10 mouse cellular contexts compared by ENCODE assay signal in genomic region chr1:134419751-134420458, GRCm38 (mm10). TPM values are rescaled to one million over a fixed set of nuclear protein-coding genes. Genes with fewer than 3 reads are reported as not detected.
DNase-seq lines count a peak whose midpoint lies in the region; ATAC-seq and TF ChIP-seq lines count a peak whose summit lies in the region.
"Had no signal": no experiment of that assay in that cellular context is flagged by ENCODE, and none has a peak within 500 bp of the region (broad histone marks: within the 10 kb centered on the region; RNA-seq: fewer than 3 reads in every experiment).

No protein-coding gene starts in this region.

- peak overlapping the region; percentile 43; the same call in 1 of the 2 replicates for H3K27ac ChIP-seq in hindbrain, embryonic 14.5 days
- no peak overlapping the region for H3K27ac ChIP-seq in hindbrain, embryonic 10.5 days
- H3K27ac ChIP-seq in intestine, postnatal 0 days (ENCODE audit: low read depth, low read length): peak overlapping the region; percentile 65

- H3K36me3 ChIP-seq in hindbrain, embryonic 14.5 days (replicated peaks; ENCODE audit: control insufficient read depth, insufficient read depth): peaks cover 21% of the 10 kb centered on the region
- peaks cover 28% of the 10 kb centered on the region for H3K36me3 ChIP-seq in hindbrain, embryonic 10.5 days
- H3K36me3 ChIP-seq in intestine, postnatal 0 days (ENCODE audit: control insufficient read depth, insufficient read depth): peaks cover 19% of the 10 kb centered on the region

- H3K9me3 ChIP-seq in hindbrain, embryonic 14.5 days (ENCODE audit: control insufficient read depth, low read length): no peaks in the 10 kb centered on the region
- no peaks in the 10 kb centered on the region for H3K9me3 ChIP-seq in hindbrain, embryonic 10.5 days
- H3K9me3 ChIP-seq in intestine, postnatal 0 days (ENCODE audit: control insufficient read depth): no peaks in the 10 kb centered on the region

- H3K27me3 ChIP-seq in hindbrain, embryonic 14.5 days (ENCODE audit: control insufficient read depth, insufficient read depth, low read length): no peaks in the 10 kb centered on the region
- H3K27me3 ChIP-seq in hindbrain, embryonic 10.5 days (ENCODE audit: insufficient read depth, poor library complexity, severe bottlenecking): no peaks in the 10 kb centered on the region
- no peaks in the 10 kb centered on the region for H3K27me3 ChIP-seq in intestine, postnatal 0 days (replicated peaks; ENCODE audit: control insufficient read depth, insufficient read depth, low read length)

- no peak overlapping the region for H3K4me3 ChIP-seq in hindbrain, embryonic 14.5 days (replicated peaks; ENCODE audit: low read length)
- H3K4me3 ChIP-seq in hindbrain, embryonic 10.5 days: no peak overlapping the region
- no peak overlapping the region for H3K4me3 ChIP-seq in intestine, postnatal 0 days (ENCODE audit: low read depth, low read length)

- H3K4me1 ChIP-seq in hindbrain, embryonic 14.5 days (replicated peaks; ENCODE audit: control insufficient read depth, insufficient read depth, low read length): peaks cover 26% of the 10 kb centered on the region
- peaks cover 32% of the 10 kb centered on the region for H3K4me1 ChIP-seq in hindbrain, embryonic 10.5 days (replicated peaks)
- peaks cover 22% of the 10 kb centered on the region for H3K4me1 ChIP-seq in intestine, postnatal 0 days (replicated peaks; ENCODE audit: control insufficient read depth, insufficient read depth, low read length)

- H3K9ac ChIP-seq in hindbrain, embryonic 14.5 days: no peak overlapping the region
- H3K9ac ChIP-seq in intestine, postnatal 0 days (ENCODE audit: low read depth, low read length): no peak overlapping the region

- no peak for ATAC-seq in hindbrain, embryonic 14.5 days (ENCODE audit: low FRiP score)
- no peak for ATAC-seq in intestine, postnatal 0 days
- ATAC-seq in megakaryocyte progenitor cell, adult 5-6 weeks (replicated peaks; ENCODE audit: poor library complexity): peak; percentile 78

- TF ChIP-seq CTCF in intestine, postnatal 0 days (IDR thresholded peaks at IDR 0.05; ENCODE audit: low read depth): no peak

- no peak for DNase-seq in hindbrain, embryonic 14.5 days (ENCODE audit: low spot score)
- no peak for DNase-seq in hindbrain, embryonic 10.5 days (ENCODE audit: low spot score)
- DNase-seq in adrenal gland, postnatal 10 days: peak; percentile 87
- DNase-seq in left cerebral cortex, postnatal 25 days (ENCODE audit: low spot score in 2 of 2): no peak
- no peak for DNase-seq in ovary, postnatal 36 days (ENCODE audit: low spot score)
- DNase-seq in ovary, postnatal 10 days (ENCODE audit: low spot score): no peak
- DNase-seq: thymus, postnatal 36 days had no signal

- no peak overlapping the region for H3K4me2 ChIP-seq in hindbrain, embryonic 14.5 days (replicated peaks)
- peak overlapping the region; percentile 25; the same call in 1 of the 2 replicates for H3K4me2 ChIP-seq in intestine, postnatal 0 days (replicated peaks; ENCODE audit: low read depth)

- WGBS in hindbrain, embryonic 14.5 days: 63% methylated on average over 5 of the region's 5 CpGs
- 79% methylated on average over 5 of the region's 5 CpGs for WGBS in hindbrain, embryonic 10.5 days
- WGBS in intestine, postnatal 0 days: 18% methylated on average over 5 of the region's 5 CpGs

- intact Hi-C loops in left cerebral cortex, postnatal 25 days (cut with DNase I): loop anchor here (10.0 kb wide), 1 partner anchor 365 kb away; no protein-coding TSS in a partner anchor

RNA-seq across cellular contexts. Expression of gene Adipor1, which starts 4.7 kb away (rescaled TPM):
- polyA plus RNA-seq in hindbrain, embryonic 14.5 days (2014; fragmentation: Nextera tagmentation; extraction: Ambion mirVana): 80.3 and 87.5 TPM in 2 replicates
- 77.1 and 77.8 TPM in 2 replicates for polyA plus RNA-seq in hindbrain, embryonic 10.5 days (2016; fragmentation: Nextera tagmentation; extraction: Ambion mirVana)
- 100 to 1,000 TPM; 114 to 116 TPM for total RNA-seq in adrenal gland, postnatal 10 days (2021)
- 77.3 and 81.4 TPM in 2 replicates for polyA plus RNA-seq in intestine, postnatal 0 days (2015; fragmentation: Nextera tagmentation; extraction: Ambion mirVana)
- 63.0 and 63.2 TPM in 2 replicates for total RNA-seq in megakaryocyte progenitor cell, adult 5-6 weeks (2015)
- 43.2 and 44.2 TPM in 2 replicates for total RNA-seq in megakaryocyte progenitor cell, adult 5-6 weeks (2017)
- total RNA-seq in left cerebral cortex, postnatal 25 days (2021): 10 to 100 TPM; 62.3 to 63.5 TPM

RNA-seq across cellular contexts. Expression of gene Cyb5r1, which starts 14.5 kb away (rescaled TPM):
- polyA plus RNA-seq in hindbrain, embryonic 14.5 days (2014; fragmentation: Nextera tagmentation; extraction: Ambion mirVana): 11.1 and 13.3 TPM in 2 replicates
- polyA plus RNA-seq in hindbrain, embryonic 10.5 days (2016; fragmentation: Nextera tagmentation; extraction: Ambion mirVana): 27.3 and 31.2 TPM in 2 replicates
- 10 to 100 TPM; 21.0 to 33.0 TPM for total RNA-seq in adrenal gland, postnatal 10 days (2021)
- polyA plus RNA-seq in intestine, postnatal 0 days (2015; fragmentation: Nextera tagmentation; extraction: Ambion mirVana): 9.4 and 10.1 TPM in 2 replicates
- 45.6 and 45.9 TPM in 2 replicates for total RNA-seq in megakaryocyte progenitor cell, adult 5-6 weeks (2015)
- 22.2 and 25.3 TPM in 2 replicates for total RNA-seq in megakaryocyte progenitor cell, adult 5-6 weeks (2017)
- total RNA-seq in left cerebral cortex, postnatal 25 days (2021): 10 to 100 TPM; 15.8 to 16.6 TPM

RNA-seq across cellular contexts. Expression of gene 4933406M09Rik, which starts 34.2 kb away (rescaled TPM):
- polyA plus RNA-seq in hindbrain, embryonic 14.5 days (2014; fragmentation: Nextera tagmentation; extraction: Ambion mirVana): not detected in 2 replicates
- polyA plus RNA-seq in hindbrain, embryonic 10.5 days (2016; fragmentation: Nextera tagmentation; extraction: Ambion mirVana): not detected in 2 replicates
- total RNA-seq in adrenal gland, postnatal 10 days (2021): not detected
- polyA plus RNA-seq in intestine, postnatal 0 days (2015; fragmentation: Nextera tagmentation; extraction: Ambion mirVana): not detected in 2 replicates
- not detected in 2 replicates for total RNA-seq in megakaryocyte progenitor cell, adult 5-6 weeks (2015)
- total RNA-seq in megakaryocyte progenitor cell, adult 5-6 weeks (2017): not detected in 2 replicates
- not detected for total RNA-seq in left cerebral cortex, postnatal 25 days (2021)
- total RNA-seq: layer of hippocampus, postnatal 25 days had no signal

RNA-seq across cellular contexts. Expression of gene Klhl12, which starts 35.4 kb away (rescaled TPM):
- polyA plus RNA-seq in hindbrain, embryonic 14.5 days (2014; fragmentation: Nextera tagmentation; extraction: Ambion mirVana): 31.8 and 37.3 TPM in 2 replicates
- 31.7 and 37.2 TPM in 2 replicates for polyA plus RNA-seq in hindbrain, embryonic 10.5 days (2016; fragmentation: Nextera tagmentation; extraction: Ambion mirVana)
- 10 to 100 TPM; 16.4 to 22.3 TPM for total RNA-seq in adrenal gland, postnatal 10 days (2021)
- 7.2 and 8.1 TPM in 2 replicates for polyA plus RNA-seq in intestine, postnatal 0 days (2015; fragmentation: Nextera tagmentation; extraction: Ambion mirVana)
- total RNA-seq in megakaryocyte progenitor cell, adult 5-6 weeks (2015): 12.3 and 14.2 TPM in 2 replicates
- total RNA-seq in megakaryocyte progenitor cell, adult 5-6 weeks (2017): 11.7 and 21.7 TPM in 2 replicates
- 10 to 100 TPM; 37.1 to 37.7 TPM for total RNA-seq in left cerebral cortex, postnatal 25 days (2021)

RNA-seq across cellular contexts. Expression of gene Tmem183a, which starts 58.1 kb away (rescaled TPM):
- polyA plus RNA-seq in hindbrain, embryonic 14.5 days (2014; fragmentation: Nextera tagmentation; extraction: Ambion mirVana): 134 and 140 TPM in 2 replicates
- 108 and 132 TPM in 2 replicates for polyA plus RNA-seq in hindbrain, embryonic 10.5 days (2016; fragmentation: Nextera tagmentation; extraction: Ambion mirVana)
- 10 to 100 TPM; 39.9 to 48.3 TPM for total RNA-seq in adrenal gland, postnatal 10 days (2021)
- 59.8 and 60.6 TPM in 2 replicates for polyA plus RNA-seq in intestine, postnatal 0 days (2015; fragmentation: Nextera tagmentation; extraction: Ambion mirVana)
- total RNA-seq in megakaryocyte progenitor cell, adult 5-6 weeks (2015): 42.1 and 45.9 TPM in 2 replicates
- 43.3 and 71.6 TPM in 2 replicates for total RNA-seq in megakaryocyte progenitor cell, adult 5-6 weeks (2017)
- 10 to 100 TPM; 67.2 to 72.9 TPM for total RNA-seq in left cerebral cortex, postnatal 25 days (2021)
